Mouse (Mus musculus): Measurements from ENCODE around the gene Camta1. TPM values are rescaled to one million over a fixed set of nuclear protein-coding genes. Genes with fewer than 3 reads are reported as not detected.

The Camta1 gene
- polyA plus RNA-seq, 1 experiment from 2014 or later, result 123 TPM

DNA sequence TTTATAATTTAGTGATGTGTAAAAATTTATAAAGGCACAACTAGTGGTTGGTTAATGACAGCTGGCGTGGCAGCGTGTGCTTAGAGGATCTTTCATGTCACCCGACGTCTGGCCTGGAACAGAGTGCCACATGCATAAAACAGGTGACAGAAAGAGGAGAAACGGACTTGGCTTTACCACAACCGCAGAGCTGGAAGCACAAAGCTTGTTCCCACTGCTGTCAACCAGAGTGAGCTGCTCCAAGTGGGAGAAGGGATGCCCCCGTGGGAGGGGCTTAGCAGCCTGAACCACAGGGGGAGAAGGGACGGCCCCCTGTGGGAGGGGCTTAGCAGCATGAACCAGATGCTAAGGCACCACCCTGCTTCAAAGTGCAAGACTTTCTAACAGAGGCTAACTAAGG is 452.9 kb downstream of the Camta1 start:
- DNase-seq (ENCODE audit: low spot score) (peak; percentile 38), ATAC-seq (no peak)
- Histone ChIP-seq H3K4me1 (ENCODE audit: control insufficient read depth, insufficient read depth, low read length) (peaks cover 13% of the 10 kb centered on the region), H3K9me3 (replicated peaks; ENCODE audit: control insufficient read depth, low read length) (no peaks in the 10 kb centered on the region), H3K27ac (ENCODE audit: low read depth, low read length) (no peak overlapping the region), H3K4me3 (ENCODE audit: low read depth, low read length) (no peak overlapping the region), H3K9ac (ENCODE audit: low read length) (no peak overlapping the region), H3K4me2 (ENCODE audit: low read length) (no peak overlapping the region), H3K36me3 (ENCODE audit: control insufficient read depth, insufficient read depth, low read length) (no peaks in the 10 kb centered on the region), H3K27me3 (replicated peaks; ENCODE audit: control insufficient read depth, insufficient read depth, low read length) (no peaks in the 10 kb centered on the region)
- 45% methylated on average over 8 of the region's 8 CpGs for WGBS

DNA sequence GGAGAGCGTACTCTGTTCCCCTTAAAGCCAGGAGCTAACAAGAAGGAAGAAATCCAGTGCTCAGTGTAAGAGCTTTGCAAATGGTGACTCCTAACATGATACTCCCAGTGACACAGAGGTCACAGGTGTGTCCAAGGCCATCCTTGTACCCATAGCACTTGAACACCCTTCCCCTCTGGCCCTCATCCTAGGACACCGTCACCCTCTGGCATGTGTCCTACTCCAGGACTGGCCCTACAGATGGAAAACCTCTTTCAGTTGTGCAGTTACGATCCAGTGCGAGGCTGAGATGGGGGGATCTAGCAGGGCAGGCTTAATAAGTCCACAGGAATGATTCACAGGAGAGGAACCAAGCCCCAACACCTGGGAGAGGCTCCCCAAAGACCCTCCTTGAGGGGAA is 453.4 kb downstream of the Camta1 start:
- H3K27me3 ChIP-seq (replicated peaks; ENCODE audit: control insufficient read depth, insufficient read depth, low read length), result no peaks in the 10 kb centered on the region
- no peaks in the 10 kb centered on the region for H3K36me3 ChIP-seq (ENCODE audit: control insufficient read depth, insufficient read depth, low read length)
- peaks cover 13% of the 10 kb centered on the region for H3K4me1 ChIP-seq (ENCODE audit: control insufficient read depth, insufficient read depth, low read length)
- H3K4me3 ChIP-seq (ENCODE audit: low read depth, low read length), result no peak overlapping the region
- ATAC-seq, result no peak
- no peak overlapping the region for H3K27ac ChIP-seq (ENCODE audit: low read depth, low read length)
- no peaks in the 10 kb centered on the region for H3K9me3 ChIP-seq (replicated peaks; ENCODE audit: control insufficient read depth, low read length)
- WGBS, result 95% methylated on average over 4 of the region's 4 CpGs
- no peak for DNase-seq (ENCODE audit: low spot score)
- H3K9ac ChIP-seq (ENCODE audit: low read length), result no peak overlapping the region
- no peak overlapping the region for H3K4me2 ChIP-seq (ENCODE audit: low read length)

DNA sequence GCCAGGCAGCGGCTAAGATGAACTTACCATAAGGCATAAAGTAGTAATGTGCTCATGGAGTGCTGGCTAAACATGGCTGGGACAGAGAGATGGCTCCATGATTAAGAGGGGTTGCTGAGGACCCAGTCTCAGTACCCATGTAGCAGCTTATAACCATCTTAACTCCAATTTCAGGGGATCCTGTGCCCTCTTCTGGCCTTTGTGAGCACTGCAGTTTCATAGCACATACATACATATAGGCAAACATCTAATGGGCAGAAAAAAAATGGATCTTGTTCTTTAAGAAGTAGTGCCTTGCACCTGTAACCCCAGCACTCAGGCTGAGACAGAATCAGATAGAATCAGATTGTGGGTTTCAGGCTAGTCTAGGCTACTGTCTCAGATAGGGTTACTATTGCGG is 454.5 kb downstream of the Camta1 start:
- no peaks in the 10 kb centered on the region for H3K27me3 ChIP-seq (replicated peaks; ENCODE audit: control insufficient read depth, insufficient read depth, low read length)
- no peak overlapping the region for H3K27ac ChIP-seq (ENCODE audit: low read depth, low read length)
- no peak overlapping the region for H3K9ac ChIP-seq (ENCODE audit: low read length)
- peaks cover 11% of the 10 kb centered on the region for H3K4me1 ChIP-seq (ENCODE audit: control insufficient read depth, insufficient read depth, low read length)
- DNase-seq (ENCODE audit: low spot score) (no peak), ATAC-seq (no peak)
- 94% methylated on average over 2 of the region's 2 CpGs for WGBS
- H3K36me3 ChIP-seq (ENCODE audit: control insufficient read depth, insufficient read depth, low read length), result no peaks in the 10 kb centered on the region
- H3K4me2 ChIP-seq (ENCODE audit: low read length), result no peak overlapping the region
- no peaks in the 10 kb centered on the region for H3K9me3 ChIP-seq (replicated peaks; ENCODE audit: control insufficient read depth, low read length)
- H3K4me3 ChIP-seq (ENCODE audit: low read depth, low read length), result no peak overlapping the region

- Histone ChIP-seq H3K27ac (ENCODE audit: low read depth, low read length) (no peak overlapping the region), H3K4me3 (ENCODE audit: low read depth, low read length) (no peak overlapping the region), H3K36me3 (ENCODE audit: control insufficient read depth, insufficient read depth, low read length) (no peaks in the 10 kb centered on the region), H3K4me2 (ENCODE audit: low read length) (no peak overlapping the region), H3K4me1 (ENCODE audit: control insufficient read depth, insufficient read depth, low read length) (no peaks in the 10 kb centered on the region), H3K9me3 (replicated peaks; ENCODE audit: control insufficient read depth, low read length) (no peaks in the 10 kb centered on the region), H3K9ac (ENCODE audit: low read length) (no peak overlapping the region), H3K27me3 (replicated peaks; ENCODE audit: control insufficient read depth, insufficient read depth, low read length) (no peaks in the 10 kb centered on the region)
- no peak for DNase-seq (ENCODE audit: low spot score)
- no peak for ATAC-seq
- 78% methylated on average over 17 of the region's 17 CpGs for WGBS
These were observed 457.0 kb downstream of the Camta1 start for GRCm38 (mm10) chr4:151404581-151405256.

- no peaks in the 10 kb centered on the region for H3K4me1 ChIP-seq (ENCODE audit: control insufficient read depth, insufficient read depth, low read length)
- no peak overlapping the region for H3K4me3 ChIP-seq (ENCODE audit: low read depth, low read length)
- H3K27ac ChIP-seq (ENCODE audit: low read depth, low read length), result no peak overlapping the region
- no peaks in the 10 kb centered on the region for H3K36me3 ChIP-seq (ENCODE audit: control insufficient read depth, insufficient read depth, low read length)
- H3K9me3 ChIP-seq (replicated peaks; ENCODE audit: control insufficient read depth, low read length), result no peaks in the 10 kb centered on the region
- no peak overlapping the region for H3K4me2 ChIP-seq (ENCODE audit: low read length)
- H3K27me3 ChIP-seq (replicated peaks; ENCODE audit: control insufficient read depth, insufficient read depth, low read length), result no peaks in the 10 kb centered on the region
- WGBS, result 91% methylated on average over 22 of the region's 22 CpGs
- ATAC-seq (no peak), DNase-seq (ENCODE audit: low spot score) (no peak)
- H3K9ac ChIP-seq (ENCODE audit: low read length), result no peak overlapping the region
These were observed 459.8 kb downstream of the Camta1 start for GRCm38 (mm10) chr4:151401685-151402397.

- 69% methylated on average over 7 of the region's 7 CpGs for WGBS
- Histone ChIP-seq H3K27me3 (replicated peaks; ENCODE audit: control insufficient read depth, insufficient read depth, low read length) (no peaks in the 10 kb centered on the region), H3K36me3 (ENCODE audit: control insufficient read depth, insufficient read depth, low read length) (no peaks in the 10 kb centered on the region), H3K4me2 (ENCODE audit: low read length) (no peak overlapping the region), H3K27ac (ENCODE audit: low read depth, low read length) (no peak overlapping the region), H3K4me1 (ENCODE audit: control insufficient read depth, insufficient read depth, low read length) (no peaks in the 10 kb centered on the region), H3K4me3 (ENCODE audit: low read depth, low read length) (no peak overlapping the region), H3K9me3 (replicated peaks; ENCODE audit: control insufficient read depth, low read length) (no peaks in the 10 kb centered on the region), H3K9ac (ENCODE audit: low read length) (no peak overlapping the region)
- no peak for DNase-seq (ENCODE audit: low spot score)
- peak; percentile 34; the same call in 1 of the 2 replicates for ATAC-seq
These were observed 465.1 kb downstream of the Camta1 start for GRCm38 (mm10) chr4:151396536-151396935.

DNA sequence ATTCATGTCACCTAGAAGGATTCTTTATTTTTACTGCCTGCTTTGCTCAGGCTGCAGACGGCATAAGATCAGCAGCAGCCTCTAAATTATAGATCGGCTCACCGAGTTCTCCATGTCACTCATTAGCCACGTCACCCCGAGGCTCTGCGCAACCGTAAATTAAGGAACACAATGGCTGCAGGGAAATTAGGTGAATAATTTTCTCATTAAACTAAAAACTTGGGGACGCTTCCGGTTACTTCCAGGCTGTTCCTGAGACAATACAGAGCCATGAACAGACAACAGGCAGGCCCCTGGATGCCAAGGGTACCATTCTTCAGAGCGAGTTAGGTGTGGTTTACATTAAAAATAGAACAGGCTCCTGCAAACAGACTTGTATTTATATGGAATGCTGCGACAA is 472.3 kb downstream of the Camta1 start:
- H3K9ac ChIP-seq (ENCODE audit: low read length), result no peak overlapping the region
- H3K36me3 ChIP-seq (ENCODE audit: control insufficient read depth, insufficient read depth, low read length), result no peaks in the 10 kb centered on the region
- no peaks in the 10 kb centered on the region for H3K9me3 ChIP-seq (replicated peaks; ENCODE audit: control insufficient read depth, low read length)
- no peak overlapping the region for H3K27ac ChIP-seq (ENCODE audit: low read depth, low read length)
- no peak overlapping the region for H3K4me2 ChIP-seq (ENCODE audit: low read length)
- 18% methylated on average over 11 of the region's 11 CpGs for WGBS
- H3K27me3 ChIP-seq (replicated peaks; ENCODE audit: control insufficient read depth, insufficient read depth, low read length), result no peaks in the 10 kb centered on the region
- no peak overlapping the region for H3K4me3 ChIP-seq (ENCODE audit: low read depth, low read length)
- H3K4me1 ChIP-seq (ENCODE audit: control insufficient read depth, insufficient read depth, low read length), result peaks cover 19% of the 10 kb centered on the region
- ATAC-seq, result no peak
- peak; percentile 41 for DNase-seq (ENCODE audit: low spot score)

- H3K27me3 ChIP-seq (replicated peaks; ENCODE audit: control insufficient read depth, insufficient read depth, low read length), result no peaks in the 10 kb centered on the region; the same call in 1 of the 2 replicates
- no peaks in the 10 kb centered on the region for H3K36me3 ChIP-seq (ENCODE audit: control insufficient read depth, insufficient read depth, low read length)
- no peaks in the 10 kb centered on the region for H3K9me3 ChIP-seq (replicated peaks; ENCODE audit: control insufficient read depth, low read length)
- DNase-seq (ENCODE audit: low spot score) (peak; percentile 50), ATAC-seq (peak; percentile 59)
- peak overlapping the region; percentile 70 for H3K4me2 ChIP-seq (ENCODE audit: low read length)
- WGBS, result under 1% methylated on average over 24 of the region's 24 CpGs
- peaks cover 19% of the 10 kb centered on the region for H3K4me1 ChIP-seq (ENCODE audit: control insufficient read depth, insufficient read depth, low read length)
- H3K9ac ChIP-seq (ENCODE audit: low read length), result peak overlapping the region; percentile 51
- peak overlapping the region; percentile 33 for H3K4me3 ChIP-seq (ENCODE audit: low read depth, low read length)
- 0 out of 2 replicates have a peak overlapping the region, but pooled peaks have one; percentile 14 for H3K27ac ChIP-seq (ENCODE audit: low read depth, low read length)
These were observed 474.8 kb downstream of the Camta1 start for GRCm38 (mm10) chr4:151386701-151387451.
